Mouse (Mus musculus): ENCODE data around the gene Gm12169. TPM values are rescaled to one million over a fixed set of nuclear protein-coding genes. Genes with fewer than 3 reads are reported as not detected.

The Gm12169 gene
- polyA plus RNA-seq, 1 experiment from 2014 or later = not detected

- H3K36me3 ChIP-seq (ENCODE audit: control insufficient read depth, insufficient read depth, low read length) = no peaks in the 10 kb centered on the region
- H3K9me3 ChIP-seq (ENCODE audit: control insufficient read depth, low read length) = no peaks in the 10 kb centered on the region
- no peak overlapping the region for H3K9ac ChIP-seq (ENCODE audit: low read length)
- WGBS = 81% methylated on average over 1 of the region's 1 CpGs
- no peak overlapping the region for H3K4me2 ChIP-seq (ENCODE audit: low read depth, severe bottlenecking)
- DNase-seq (ENCODE audit: low spot score) (no peak), ATAC-seq (ENCODE audit: insufficient number of reproducible peaks, low FRiP score, low TSS enrichment, low read depth) (no peak)
- no peaks in the 10 kb centered on the region for H3K27me3 ChIP-seq (ENCODE audit: control insufficient read depth, insufficient read depth, low read length)
- H3K27ac ChIP-seq (replicated peaks; ENCODE audit: low read depth, low read length) = no peak overlapping the region
- no peaks in the 10 kb centered on the region for H3K4me1 ChIP-seq (ENCODE audit: control insufficient read depth, insufficient read depth, low read length)
- H3K4me3 ChIP-seq (ENCODE audit: low read depth, low read length) = no peak overlapping the region
These were observed 45.1 kb downstream of the Gm12169 start for GRCm38 (mm10) chr11:46569107-46569506.

- H3K9me3 ChIP-seq (ENCODE audit: control insufficient read depth, low read length) = no peaks in the 10 kb centered on the region
- no peak for DNase-seq (ENCODE audit: low spot score)
These were observed 47.3 kb downstream of the Gm12169 start, which contains the start of gene BC053393 for GRCm38 (mm10) chr11:46571327-46571726. Gene BC053393, plus strand, starts transcription at chr11:46571536.

GRCm38 (mm10) chr11:46578771-46579281, 54.8 kb downstream of the Gm12169 start:
- no peak overlapping the region for H3K27ac ChIP-seq (replicated peaks; ENCODE audit: low read depth, low read length)
- no peak overlapping the region for H3K4me2 ChIP-seq (ENCODE audit: low read depth, severe bottlenecking)
- H3K4me1 ChIP-seq (ENCODE audit: control insufficient read depth, insufficient read depth, low read length) = no peaks in the 10 kb centered on the region
- no peaks in the 10 kb centered on the region for H3K9me3 ChIP-seq (ENCODE audit: control insufficient read depth, low read length)
- ATAC-seq (ENCODE audit: insufficient number of reproducible peaks, low FRiP score, low TSS enrichment, low read depth) (no peak), DNase-seq (ENCODE audit: low spot score) (no peak)
- H3K36me3 ChIP-seq (ENCODE audit: control insufficient read depth, insufficient read depth, low read length) = no peaks in the 10 kb centered on the region
- H3K4me3 ChIP-seq (ENCODE audit: low read depth, low read length) = no peak overlapping the region
- WGBS = 61% methylated on average over 5 of the region's 5 CpGs
- H3K27me3 ChIP-seq (ENCODE audit: control insufficient read depth, insufficient read depth, low read length) = no peaks in the 10 kb centered on the region
- H3K9ac ChIP-seq (ENCODE audit: low read length) = no peak overlapping the region

More at GRCm38 (mm10) chr11:46571327-46571726, 47.3 kb downstream of the Gm12169 start, which contains the start of gene BC053393:
- no peak for ATAC-seq (ENCODE audit: insufficient number of reproducible peaks, low FRiP score, low TSS enrichment, low read depth)
- Histone ChIP-seq H3K27ac (replicated peaks; ENCODE audit: low read depth, low read length) (no peak within 1 kb of the TSS), H3K9ac (ENCODE audit: low read length) (no peak within 1 kb of the TSS), H3K36me3 (ENCODE audit: control insufficient read depth, insufficient read depth, low read length) (no peaks in the 10 kb centered on the region), H3K4me2 (ENCODE audit: low read depth, severe bottlenecking) (no peak within 1 kb of the TSS), H3K4me3 (ENCODE audit: low read depth, low read length) (no peak within 1 kb of the TSS), H3K27me3 (ENCODE audit: control insufficient read depth, insufficient read depth, low read length) (no peaks in the 10 kb centered on the region), H3K4me1 (ENCODE audit: control insufficient read depth, insufficient read depth, low read length) (no peaks in the 10 kb centered on the region)
- 70% methylated on average over 1 of the region's 1 CpGs for WGBS

GRCm38 (mm10) chr11:46580428-46580827, 56.4 kb downstream of the Gm12169 start:
- ATAC-seq (ENCODE audit: insufficient number of reproducible peaks, low FRiP score, low TSS enrichment, low read depth) = no peak
- 91% methylated on average over 3 of the region's 3 CpGs for WGBS
- H3K36me3 ChIP-seq (ENCODE audit: control insufficient read depth, insufficient read depth, low read length) = no peaks in the 10 kb centered on the region
- no peak overlapping the region for H3K27ac ChIP-seq (replicated peaks; ENCODE audit: low read depth, low read length)
- H3K27me3 ChIP-seq (ENCODE audit: control insufficient read depth, insufficient read depth, low read length) = no peaks in the 10 kb centered on the region
- H3K9ac ChIP-seq (ENCODE audit: low read length) = no peak overlapping the region
- no peaks in the 10 kb centered on the region for H3K4me1 ChIP-seq (ENCODE audit: control insufficient read depth, insufficient read depth, low read length)
- H3K4me3 ChIP-seq (ENCODE audit: low read depth, low read length) = no peak overlapping the region
- no peak for DNase-seq (ENCODE audit: low spot score)
- H3K9me3 ChIP-seq (ENCODE audit: control insufficient read depth, low read length) = no peaks in the 10 kb centered on the region
- no peak overlapping the region for H3K4me2 ChIP-seq (ENCODE audit: low read depth, severe bottlenecking)

GRCm38 (mm10) chr11:46582741-46583140, 58.7 kb downstream of the Gm12169 start:
- no peak for DNase-seq (ENCODE audit: low spot score)
- H3K4me2 ChIP-seq (ENCODE audit: low read depth, severe bottlenecking) = no peak overlapping the region

More at GRCm38 (mm10) chr11:46582741-46583140, 58.7 kb downstream of the Gm12169 start:
- Histone ChIP-seq H3K36me3 (ENCODE audit: control insufficient read depth, insufficient read depth, low read length) (no peaks in the 10 kb centered on the region), H3K4me3 (ENCODE audit: low read depth, low read length) (no peak overlapping the region), H3K9ac (ENCODE audit: low read length) (no peak overlapping the region), H3K27me3 (ENCODE audit: control insufficient read depth, insufficient read depth, low read length) (no peaks in the 10 kb centered on the region), H3K27ac (replicated peaks; ENCODE audit: low read depth, low read length) (no peak overlapping the region), H3K9me3 (ENCODE audit: control insufficient read depth, low read length) (no peaks in the 10 kb centered on the region), H3K4me1 (ENCODE audit: control insufficient read depth, insufficient read depth, low read length) (no peaks in the 10 kb centered on the region)
- no peak for ATAC-seq (ENCODE audit: insufficient number of reproducible peaks, low FRiP score, low TSS enrichment, low read depth)
- WGBS = 79% methylated on average over 5 of the region's 5 CpGs

Other genes with a start within 250 kb of the Gm12169 start
- 16.2 and 18.0 TPM in 2 replicates for gene Cyfip2, start 211.4 kb upstream of the Gm12169 start, polyA plus RNA-seq (2014; fragmentation: Nextera tagmentation; extraction: Ambion mirVana)
- gene Itk, start 134.7 kb upstream of the Gm12169 start, polyA plus RNA-seq (2014; fragmentation: Nextera tagmentation; extraction: Ambion mirVana) = not detected in 2 replicates
- gene Fam71b, start 127.7 kb upstream of the Gm12169 start, polyA plus RNA-seq (2014; fragmentation: Nextera tagmentation; extraction: Ambion mirVana) = not detected in 2 replicates
- gene Med7, start 87.3 kb upstream of the Gm12169 start, polyA plus RNA-seq (2014; fragmentation: Nextera tagmentation; extraction: Ambion mirVana) = 96.5 and 109 TPM in 2 replicates
- gene Havcr2, start 69.3 kb upstream of the Gm12169 start, polyA plus RNA-seq (2014; fragmentation: Nextera tagmentation; extraction: Ambion mirVana) = 0.16 TPM in 1 of 2 replicates, not detected in the other
- gene BC053393, start 47.3 kb downstream of the Gm12169 start, polyA plus RNA-seq (2014; fragmentation: Nextera tagmentation; extraction: Ambion mirVana) = not detected in 2 replicates
- gene Dppa1, start 105.0 kb downstream of the Gm12169 start, polyA plus RNA-seq (2014; fragmentation: Nextera tagmentation; extraction: Ambion mirVana) = not detected in 2 replicates
- gene Timd2, start 182.8 kb downstream of the Gm12169 start, polyA plus RNA-seq (2014; fragmentation: Nextera tagmentation; extraction: Ambion mirVana) = 0.07 TPM in 1 of 2 replicates, not detected in the other
- gene Havcr1, start 210.9 kb downstream of the Gm12169 start, polyA plus RNA-seq (2014; fragmentation: Nextera tagmentation; extraction: Ambion mirVana) = not detected in 2 replicates